Mouse (Mus musculus) embryonic facial prominence, embryonic 15.5 days (tissue): Measurements from ENCODE around the gene Gne. TPM values are rescaled to one million over a fixed set of nuclear protein-coding genes. Genes with fewer than 3 reads are reported as not detected.
A peak's percentile ranks its signal among the peaks of the same experiment; 100 is the strongest.

ENCODE experiments used
- ATAC-seq: fragments of 200-750 bp; cut with Nextera tagmentation; 2 replicates; pipeline ENCODE4 v1.8.0; 2017; ENCODE audit warnings: low read depth, moderate TSS enrichment; ENCODE audit not compliant: insufficient number of reproducible peaks, low FRiP score, low TSS enrichment
- H3K27ac ChIP-seq: fragments of 300-500 bp; sonication (generic); replicated peaks from 2 replicates; pipeline ENCODE4 v1.5.1; 2015; ENCODE audit warnings: mild to moderate bottlenecking, inconsistent platforms
- H3K27me3 ChIP-seq: fragments of 300-500 bp; sonication (generic); 2 replicates; pipeline ENCODE4 v1.6.1; 2015; ENCODE audit warnings: inconsistent platforms
- H3K36me3 ChIP-seq: fragments of 300-500 bp; sonication (generic); 2 replicates; pipeline ENCODE4 v1.6.1; 2015; ENCODE audit warnings: mild to moderate bottlenecking, inconsistent platforms
- H3K4me1 ChIP-seq: fragments of 300-500 bp; sonication (generic); 2 replicates; pipeline ENCODE4 v1.6.1; 2015; ENCODE audit warnings: inconsistent platforms
- H3K4me2 ChIP-seq: fragments of 300-500 bp; sonication (generic); replicated peaks from 2 replicates; pipeline ENCODE4 v1.6.1; 2015; ENCODE audit warnings: mild to moderate bottlenecking, inconsistent platforms
- H3K4me3 ChIP-seq: fragments of 300-500 bp; sonication (generic); replicated peaks from 2 replicates; pipeline ENCODE4 v1.5.1; 2015; ENCODE audit warnings: mild to moderate bottlenecking, inconsistent platforms
- H3K9ac ChIP-seq: fragments of 300-500 bp; sonication (generic); 2 replicates; pipeline ENCODE4 v1.6.1; 2015; ENCODE audit warnings: inconsistent platforms
- H3K9me3 ChIP-seq: fragments of 300-500 bp; sonication (generic); replicated peaks from 2 replicates; pipeline ENCODE4 v1.6.1; 2016; ENCODE audit warnings: inconsistent platforms
- WGBS: fragments of 180-500 bp; shearing (Covaris S2); methylation state at CpG from one replicate; pipeline ENCODE4 v1.1.7; 2015; 5-methylcytosine and 5-hydroxymethylcytosine counted together
- polyA plus RNA-seq: library from polyadenylated mRNA; unstranded; fragments of >200 nt; fragmentation: Nextera tagmentation; extraction: Ambion mirVana; gene quantifications from 2 replicates; pipeline ENCODE4 v1.2.1, GENCODE M21; 2015

Gne gene
- polyA plus RNA-seq, 1 experiment from 2014 or later, result 26.1 TPM

DNA sequence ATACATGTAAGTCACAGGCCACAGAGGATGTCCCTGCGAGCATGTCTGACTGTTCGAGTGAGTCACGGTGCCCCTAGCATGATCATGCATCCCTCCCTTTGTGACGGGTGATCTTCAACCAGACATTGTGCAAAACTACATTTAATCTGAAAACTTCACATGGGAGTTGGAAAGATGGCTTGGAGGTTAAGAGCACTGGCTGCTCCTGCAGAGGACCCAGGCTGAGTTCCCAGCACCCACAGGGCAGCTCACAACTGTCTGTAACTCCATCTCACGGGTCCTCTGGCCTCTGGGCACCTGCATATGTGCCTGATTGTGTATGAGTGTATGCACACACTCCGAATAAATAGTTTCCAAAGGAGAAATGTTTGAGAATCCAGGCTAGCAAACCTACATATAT, 59.7 kb downstream of the Gne start:
- Histone ChIP-seq H3K4me3 (no peak overlapping the region), H3K9me3 (no peaks in the 10 kb centered on the region), H3K27me3 (no peaks in the 10 kb centered on the region), H3K9ac (no peak overlapping the region), H3K36me3 (peaks cover 97% of the 10 kb centered on the region), H3K4me2 (no peak overlapping the region), H3K27ac (no peak overlapping the region), H3K4me1 (peaks cover 13% of the 10 kb centered on the region; the same call in 1 of the 2 replicates)
- no peak for ATAC-seq
- WGBS, result 93% methylated on average over 6 of the region's 6 CpGs

- peaks cover 99% of the 10 kb centered on the region for H3K36me3 ChIP-seq
- 84% methylated on average over 9 of the region's 9 CpGs for WGBS
- no peak overlapping the region for H3K4me3 ChIP-seq
- peaks cover 12% of the 10 kb centered on the region; the same call in 1 of the 2 replicates for H3K4me1 ChIP-seq
- H3K9ac ChIP-seq, result no peak overlapping the region
- no peaks in the 10 kb centered on the region for H3K9me3 ChIP-seq
- no peak overlapping the region for H3K4me2 ChIP-seq
- H3K27me3 ChIP-seq, result no peaks in the 10 kb centered on the region
- no peak overlapping the region; the same call in 1 of the 2 replicates for H3K27ac ChIP-seq
- no peak for ATAC-seq
Measured at GRCm38 (mm10) chr4:44023681-44024080, 60.3 kb downstream of the Gne start.

GRCm38 (mm10) chr4:44022766-44023165, 61.2 kb downstream of the Gne start:
- no peak for ATAC-seq
- WGBS, result 81% methylated on average over 11 of the region's 11 CpGs
- Histone ChIP-seq H3K4me2 (no peak overlapping the region), H3K9me3 (no peaks in the 10 kb centered on the region), H3K4me1 (0 out of 2 replicates have a peak, but pooled peaks cover 3% of the 10 kb centered on the region), H3K36me3 (peaks cover 93% of the 10 kb centered on the region), H3K27ac (no peak overlapping the region), H3K9ac (no peak overlapping the region), H3K4me3 (no peak overlapping the region), H3K27me3 (no peaks in the 10 kb centered on the region)

DNA sequence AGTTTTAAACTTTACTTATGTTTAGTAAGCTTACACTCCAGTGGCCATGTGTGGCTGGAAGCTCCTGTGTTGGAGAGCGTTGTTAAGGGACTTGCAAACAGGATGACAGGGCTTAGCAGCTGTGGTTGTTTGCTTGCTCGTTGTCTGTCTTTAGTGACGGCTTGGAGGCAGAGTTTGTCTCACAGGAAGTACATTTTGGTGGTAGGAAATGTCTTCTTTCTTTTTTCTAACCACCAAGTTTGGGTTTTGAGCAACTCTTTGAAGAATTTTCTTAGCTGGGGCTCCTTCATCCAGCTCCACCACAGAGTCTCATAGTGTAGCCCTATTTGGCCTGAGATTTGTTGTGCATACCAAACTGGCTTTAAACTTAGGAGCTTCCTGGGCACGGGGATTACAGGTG, 61.7 kb downstream of the Gne start:
- Histone ChIP-seq H3K9ac (no peak overlapping the region), H3K4me3 (no peak overlapping the region), H3K4me2 (no peak overlapping the region), H3K27ac (no peak overlapping the region), H3K9me3 (no peaks in the 10 kb centered on the region), H3K4me1 (no peaks in the 10 kb centered on the region), H3K27me3 (no peaks in the 10 kb centered on the region), H3K36me3 (peaks cover 89% of the 10 kb centered on the region)
- 70% methylated on average over 4 of the region's 4 CpGs for WGBS
- ATAC-seq, result no peak

GRCm38 (mm10) chr4:44016791-44017190, 67.2 kb downstream of the Gne start:
- WGBS, result 92% methylated on average over 12 of the region's 12 CpGs
- no peaks in the 10 kb centered on the region for H3K9me3 ChIP-seq
- ATAC-seq, result no peak
- H3K4me3 ChIP-seq, result no peak overlapping the region
- H3K4me1 ChIP-seq, result peaks cover 24% of the 10 kb centered on the region
- H3K36me3 ChIP-seq, result peaks cover 37% of the 10 kb centered on the region
- no peak overlapping the region for H3K27ac ChIP-seq
- no peak overlapping the region for H3K4me2 ChIP-seq
- H3K9ac ChIP-seq, result no peak overlapping the region
- no peaks in the 10 kb centered on the region for H3K27me3 ChIP-seq

GRCm38 (mm10) chr4:44016071-44016470, 67.9 kb downstream of the Gne start:
- H3K9me3 ChIP-seq, result no peaks in the 10 kb centered on the region
- H3K27ac ChIP-seq, result no peak overlapping the region
- peaks cover 30% of the 10 kb centered on the region for H3K36me3 ChIP-seq
- no peak overlapping the region for H3K4me2 ChIP-seq
- no peak for ATAC-seq
- H3K4me3 ChIP-seq, result no peak overlapping the region
- 87% methylated on average over 4 of the region's 4 CpGs for WGBS
- no peaks in the 10 kb centered on the region for H3K27me3 ChIP-seq
- peaks cover 24% of the 10 kb centered on the region for H3K4me1 ChIP-seq
- no peak overlapping the region for H3K9ac ChIP-seq

DNA sequence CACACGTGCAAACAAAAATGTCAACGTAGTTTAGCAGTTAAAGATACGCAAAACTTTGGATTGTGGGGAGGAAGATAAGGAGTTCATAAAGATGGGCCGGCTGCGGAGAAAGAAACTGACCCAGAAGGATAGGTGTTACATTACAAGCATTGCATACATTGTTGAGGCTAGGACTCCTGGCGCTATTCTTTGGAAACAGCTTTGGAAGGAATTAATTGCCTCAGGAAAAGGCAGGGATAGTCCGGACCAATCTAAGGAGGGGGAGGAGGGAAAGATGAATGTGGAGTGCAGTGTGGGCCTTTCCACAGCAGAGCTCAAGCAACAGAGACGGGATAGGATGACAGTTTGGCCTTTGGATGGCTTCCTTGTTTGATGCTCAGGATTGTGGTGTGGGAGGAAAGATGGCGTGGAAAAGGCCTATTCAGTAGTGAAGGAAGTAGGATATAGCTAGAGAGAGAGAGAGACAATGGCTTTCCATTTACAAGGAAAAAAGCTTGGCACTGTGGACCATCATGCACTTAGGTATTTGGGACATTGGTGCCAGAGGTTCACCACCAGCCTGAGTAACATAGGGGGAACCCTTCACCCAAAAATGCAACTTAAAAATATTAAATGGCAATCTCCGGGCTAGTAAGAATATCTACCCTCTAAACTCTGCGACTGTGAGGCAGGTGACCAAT, 70.4 kb downstream of the Gne start:
- H3K4me2 ChIP-seq, result peak overlapping the region; percentile 84
- no peak for ATAC-seq

DNA sequence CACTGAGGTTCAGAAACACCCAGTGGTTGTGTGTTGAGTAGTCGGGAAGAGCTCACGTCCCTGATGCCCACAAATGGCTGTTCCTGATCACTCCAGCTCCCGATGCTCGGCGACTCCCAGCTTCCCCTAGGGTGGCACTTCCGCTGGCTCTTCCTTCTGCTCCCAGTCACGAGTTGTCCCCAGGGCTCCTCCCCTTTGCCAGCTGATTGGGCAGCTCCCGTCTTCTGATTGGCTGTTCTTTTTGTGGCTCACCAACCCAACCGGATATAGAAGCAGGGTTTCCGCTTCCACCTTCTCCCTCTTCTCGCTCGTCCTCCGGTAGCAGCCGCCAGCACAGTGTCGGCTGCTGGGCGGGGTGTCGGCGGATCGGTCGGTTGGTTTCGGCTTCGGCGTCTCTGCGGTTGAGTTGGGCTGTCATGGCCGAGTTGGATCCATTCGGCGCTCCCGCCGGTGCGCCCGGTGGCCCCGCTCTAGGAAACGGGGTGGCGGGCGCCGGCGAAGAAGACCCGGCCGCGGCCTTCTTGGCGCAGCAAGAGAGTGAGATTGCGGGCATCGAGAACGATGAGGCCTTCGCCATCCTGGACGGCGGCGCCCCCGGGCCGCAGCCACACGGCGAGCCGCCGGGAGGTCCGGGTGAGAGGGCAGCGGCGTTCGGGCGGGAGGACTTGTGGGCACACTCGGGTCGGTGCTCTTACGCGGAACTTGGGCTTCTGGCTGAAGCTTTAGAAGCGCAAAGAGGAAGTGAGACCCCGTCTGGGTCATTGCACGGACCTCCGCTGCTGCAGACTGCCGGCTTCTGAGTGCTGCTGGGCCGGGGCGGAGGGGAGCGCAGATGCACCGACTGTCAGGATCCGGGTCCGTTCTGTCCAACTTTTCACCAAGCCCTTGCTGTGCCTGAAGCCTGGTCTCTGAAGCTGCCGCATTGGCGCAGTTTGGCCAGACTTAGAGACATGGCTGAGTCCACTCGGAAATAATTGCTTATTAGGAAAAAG, 71.3 kb downstream of the Gne start:
- 0 out of 2 replicates have a peak, but pooled peaks cover 4% of the 10 kb centered on the region for H3K36me3 ChIP-seq
- peaks cover 24% of the 10 kb centered on the region for H3K4me1 ChIP-seq
- no peaks in the 10 kb centered on the region for H3K9me3 ChIP-seq
- H3K27me3 ChIP-seq, result no peaks in the 10 kb centered on the region
- peak overlapping the region; percentile 95 for H3K9ac ChIP-seq
- peak; percentile 97 for ATAC-seq
- WGBS, result under 1% methylated on average over 77 of the region's 77 CpGs
- peak overlapping the region; percentile 78 for H3K27ac ChIP-seq
- H3K4me3 ChIP-seq, result peak overlapping the region; percentile 80
- H3K4me2 ChIP-seq, result peak overlapping the region; percentile 84

More for the DNA sequence above, 70.4 kb downstream of the Gne start:
- Histone ChIP-seq H3K27ac (no peak overlapping the region), H3K36me3 (peaks cover 5% of the 10 kb centered on the region; the same call in 1 of the 2 replicates), H3K4me3 (peak overlapping the region; percentile 80), H3K4me1 (peaks cover 24% of the 10 kb centered on the region), H3K27me3 (no peaks in the 10 kb centered on the region), H3K9ac (peak overlapping the region; percentile 95), H3K9me3 (no peaks in the 10 kb centered on the region)
- 22% methylated on average over 11 of the region's 11 CpGs for WGBS

DNA sequence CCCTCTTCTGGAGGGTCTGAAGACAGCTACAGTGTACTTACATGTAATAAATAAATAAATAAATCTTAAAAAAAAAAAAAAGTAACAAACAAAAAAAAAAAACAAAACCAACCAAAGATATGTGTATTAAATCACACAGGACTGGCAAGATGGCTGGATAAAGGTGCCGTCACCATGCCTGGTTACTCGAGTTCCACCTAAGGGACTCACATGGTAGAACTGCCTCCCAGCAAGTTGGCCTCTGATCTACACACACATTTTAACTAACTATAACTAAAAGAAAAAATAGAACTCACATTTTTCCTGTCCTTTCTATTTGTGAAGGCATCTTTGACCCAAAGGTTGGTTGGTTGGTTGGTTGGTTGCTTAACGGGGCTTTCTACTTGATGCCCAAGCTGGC, 72.2 kb downstream of the Gne start:
- Histone ChIP-seq H3K4me2 (peak overlapping the region; percentile 84), H3K9me3 (no peaks in the 10 kb centered on the region), H3K9ac (0 out of 2 replicates have a peak overlapping the region, but pooled peaks have one; percentile 95), H3K27me3 (no peaks in the 10 kb centered on the region), H3K4me3 (peak overlapping the region; percentile 80), H3K36me3 (0 out of 2 replicates have a peak, but pooled peaks cover 4% of the 10 kb centered on the region), H3K4me1 (peaks cover 21% of the 10 kb centered on the region), H3K27ac (peak overlapping the region; percentile 78)
- no peak for ATAC-seq
- WGBS, result 83% methylated on average over 3 of the region's 3 CpGs

- H3K27me3 ChIP-seq, result no peaks in the 10 kb centered on the region
- no peak for ATAC-seq
- H3K9ac ChIP-seq, result no peak overlapping the region
- no peaks in the 10 kb centered on the region for H3K9me3 ChIP-seq
- 28% methylated on average over 2 of the region's 2 CpGs for WGBS
- H3K4me3 ChIP-seq, result no peak overlapping the region
- H3K4me1 ChIP-seq, result peaks cover 19% of the 10 kb centered on the region
- no peaks in the 10 kb centered on the region for H3K36me3 ChIP-seq
- no peak overlapping the region for H3K4me2 ChIP-seq
- H3K27ac ChIP-seq, result no peak overlapping the region
Measured at GRCm38 (mm10) chr4:44010893-44011292, 73.1 kb downstream of the Gne start.

GRCm38 (mm10) chr4:44010176-44010575, 73.8 kb downstream of the Gne start:
- Histone ChIP-seq H3K27me3 (no peaks in the 10 kb centered on the region), H3K9me3 (no peaks in the 10 kb centered on the region), H3K4me3 (no peak overlapping the region), H3K4me2 (no peak overlapping the region), H3K27ac (no peak overlapping the region), H3K9ac (no peak overlapping the region), H3K4me1 (peaks cover 19% of the 10 kb centered on the region), H3K36me3 (no peaks in the 10 kb centered on the region)
- no peak for ATAC-seq
- 93% methylated on average over 1 of the region's 1 CpGs for WGBS
